Mouse (Mus musculus) embryo, embryonic 9.5 days (tissue): ENCODE measurements around the gene Kcnj6.

ENCODE experiments used
- DNase-seq: peaks from one replicate; pipeline ENCODE4 v3.0.0-alpha.2; 2017; ENCODE audit errors: extremely low spot score

The Kcnj6 gene

GRCm38 (mm10) chr16:94717051-94717450 is 280.4 kb downstream of the Kcnj6 start:
- DNase-seq = no peak

GRCm38 (mm10) chr16:94714483-94714882 is 283.0 kb downstream of the Kcnj6 start:
- DNase-seq = no peak

- peak; percentile 71 for DNase-seq
Observed at GRCm38 (mm10) chr16:94713480-94714094, 283.9 kb downstream of the Kcnj6 start.

- DNase-seq = no peak
Observed at GRCm38 (mm10) chr16:94701971-94702370, 295.5 kb downstream of the Kcnj6 start.

- DNase-seq = no peak
Observed at GRCm38 (mm10) chr16:94701141-94701540, 296.4 kb downstream of the Kcnj6 start.
